Mouse (Mus musculus) embryonic facial prominence, embryonic 13.5 days (tissue): Measurements from ENCODE around the gene Cltc. TPM values are rescaled to one million over a fixed set of nuclear protein-coding genes. Genes with fewer than 3 reads are reported as not detected.

Experiments
- ATAC-seq: fragments of 200-750 bp; cut with Nextera tagmentation; 2 replicates; pipeline ENCODE4 v1.8.0; 2017; ENCODE audit warnings: low read depth; ENCODE audit not compliant: insufficient number of reproducible peaks, insufficient read depth, low FRiP score, low TSS enrichment
- H3K27ac ChIP-seq: fragments of 300-500 bp; sonication (generic); 2 replicates; pipeline ENCODE4 v1.5.1; 2015; ENCODE audit warnings: moderate library complexity, mild to moderate bottlenecking, inconsistent platforms
- H3K27me3 ChIP-seq: fragments of 300-500 bp; sonication (generic); 2 replicates; pipeline ENCODE4 v1.6.1; 2015; ENCODE audit warnings: mild to moderate bottlenecking, inconsistent platforms
- H3K36me3 ChIP-seq: fragments of 300-500 bp; sonication (generic); 2 replicates; pipeline ENCODE4 v1.6.1; 2015; ENCODE audit warnings: mild to moderate bottlenecking, inconsistent platforms
- H3K4me1 ChIP-seq: fragments of 300-500 bp; sonication (generic); 2 replicates; pipeline ENCODE4 v1.6.1; 2015; ENCODE audit warnings: inconsistent platforms
- H3K4me2 ChIP-seq: fragments of 300-500 bp; sonication (generic); 2 replicates; pipeline ENCODE4 v1.6.1; 2015; ENCODE audit warnings: moderate library complexity, mild to moderate bottlenecking, inconsistent platforms
- H3K4me3 ChIP-seq: fragments of 300-500 bp; sonication (generic); 2 replicates; pipeline ENCODE4 v1.5.1; 2015; ENCODE audit warnings: mild to moderate bottlenecking, inconsistent platforms
- H3K9ac ChIP-seq: fragments of 300-500 bp; sonication (generic); 2 replicates; pipeline ENCODE4 v1.6.1; 2015; ENCODE audit warnings: mild to moderate bottlenecking, inconsistent platforms
- H3K9me3 ChIP-seq: fragments of 300-500 bp; sonication (generic); 2 replicates; pipeline ENCODE4 v1.6.1; 2016; ENCODE audit warnings: inconsistent platforms
- WGBS: fragments of 180-500 bp; shearing (Covaris S2); methylation state at CpG from one replicate; pipeline ENCODE4 v1.1.7; 2015; ENCODE audit warnings: mixed read lengths; 5-methylcytosine and 5-hydroxymethylcytosine counted together
- polyA plus RNA-seq: library from polyadenylated mRNA; unstranded; fragments of >200 nt; fragmentation: Nextera tagmentation; extraction: Ambion mirVana; gene quantifications from 2 replicates; pipeline ENCODE4 v1.2.1, GENCODE M21; 2015

Gene Cltc
- polyA plus RNA-seq, 1 experiment from 2014 or later: 106 TPM

DNA sequence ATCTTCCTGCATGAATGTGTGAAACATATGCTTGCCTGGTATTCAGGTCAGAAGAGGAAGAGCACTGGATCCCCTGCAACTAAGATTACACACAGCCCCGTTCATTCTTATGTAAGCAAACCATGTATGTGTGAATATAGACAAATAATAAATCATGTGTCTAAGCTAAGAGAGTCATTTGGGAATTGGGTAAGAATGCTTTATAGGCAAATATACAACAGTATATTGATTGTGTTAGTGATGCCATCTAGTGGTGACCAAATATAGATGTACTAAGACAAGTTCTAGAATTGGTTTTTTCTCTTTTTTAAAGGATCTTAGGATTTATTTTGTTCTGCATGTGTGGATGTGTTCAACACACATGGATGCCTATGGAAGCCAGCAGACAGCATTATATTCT lies 101.7 kb downstream of the Cltc start:
- peaks cover 3% of the 10 kb centered on the region; the same call in 1 of the 2 replicates for H3K36me3 ChIP-seq
- H3K27ac ChIP-seq: no peak overlapping the region
- no peaks in the 10 kb centered on the region for H3K27me3 ChIP-seq
- WGBS: 63% methylated on average over 1 of the region's 1 CpGs
- no peaks in the 10 kb centered on the region for H3K9me3 ChIP-seq
- no peak overlapping the region for H3K9ac ChIP-seq
- no peak overlapping the region for H3K4me3 ChIP-seq
- no peaks in the 10 kb centered on the region for H3K4me1 ChIP-seq
- no peak overlapping the region for H3K4me2 ChIP-seq
- no peak for ATAC-seq

DNA sequence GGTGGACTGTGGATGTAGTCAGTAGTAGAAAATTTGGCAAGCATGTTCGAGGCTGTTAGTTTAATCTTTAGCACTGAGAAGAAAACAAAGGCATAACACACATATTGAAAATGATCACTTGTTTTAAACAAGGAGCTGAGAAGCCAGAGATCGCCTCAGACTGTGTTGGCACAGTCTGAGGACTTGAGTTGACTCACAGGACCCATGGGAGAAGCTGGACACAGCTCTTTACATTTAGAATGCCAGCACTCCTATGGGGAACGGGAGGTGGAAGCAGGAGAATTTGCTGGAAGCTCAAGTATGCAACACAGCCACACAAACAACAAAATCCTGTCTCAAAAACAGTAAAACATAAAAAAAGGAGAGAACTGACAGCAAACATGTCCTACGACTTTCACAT lies 103.3 kb downstream of the Cltc start:
- Histone ChIP-seq H3K9ac (no peak overlapping the region), H3K36me3 (no peaks in the 10 kb centered on the region), H3K27me3 (no peaks in the 10 kb centered on the region), H3K4me3 (no peak overlapping the region), H3K4me1 (peaks cover under 1% of the 10 kb centered on the region), H3K9me3 (no peaks in the 10 kb centered on the region), H3K4me2 (no peak overlapping the region), H3K27ac (0 out of 2 replicates have a peak overlapping the region, but pooled peaks have one; percentile 16)
- WGBS: 84% methylated on average over 4 of the region's 4 CpGs
- no peak for ATAC-seq

DNA sequence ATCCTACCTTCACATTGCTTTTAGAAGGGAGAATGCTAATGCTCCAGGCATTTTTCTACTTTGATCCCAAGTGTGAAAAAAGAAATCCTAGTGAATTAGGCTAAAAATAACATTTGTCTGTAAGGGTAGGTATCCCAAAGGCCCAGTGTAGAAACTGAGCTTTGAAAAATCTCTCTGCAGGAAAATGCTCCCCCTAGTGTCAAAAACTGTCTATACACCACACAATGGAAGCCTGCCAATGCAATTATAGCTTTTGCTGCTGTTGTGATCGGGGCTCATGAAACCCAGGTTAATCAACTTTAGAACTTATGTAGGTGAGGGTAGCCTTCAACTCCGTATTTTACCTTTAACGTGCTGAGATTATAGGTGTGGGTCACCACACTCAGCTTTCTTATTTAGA lies 103.9 kb downstream of the Cltc start:
- H3K4me2 ChIP-seq: no peak overlapping the region
- no peaks in the 10 kb centered on the region for H3K27me3 ChIP-seq
- H3K36me3 ChIP-seq: no peaks in the 10 kb centered on the region
- WGBS: 28% methylated on average over 3 of the region's 3 CpGs
- no peaks in the 10 kb centered on the region for H3K9me3 ChIP-seq
- no peak for ATAC-seq
- H3K4me3 ChIP-seq: no peak overlapping the region
- H3K4me1 ChIP-seq: peaks cover 4% of the 10 kb centered on the region
- H3K27ac ChIP-seq: no peak overlapping the region
- H3K9ac ChIP-seq: no peak overlapping the region

DNA sequence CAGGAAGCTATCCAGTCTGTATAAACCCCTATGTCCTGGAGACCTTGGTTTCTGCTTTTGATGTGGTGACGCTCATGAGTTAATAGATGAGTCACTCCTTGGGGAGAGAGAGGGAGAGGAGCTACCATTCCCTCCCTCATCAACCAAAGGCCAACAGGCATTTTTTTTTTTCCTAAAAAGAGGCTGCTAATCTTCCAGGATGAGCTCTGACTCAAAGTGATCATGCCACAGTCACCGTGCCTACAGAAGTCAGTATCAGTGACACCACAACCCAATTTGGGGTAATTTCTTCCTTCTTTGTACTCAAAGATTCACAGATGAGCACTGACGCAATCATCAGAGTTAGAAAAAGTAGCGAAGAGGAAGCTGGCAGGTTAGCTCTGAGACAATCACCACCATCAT lies 104.8 kb downstream of the Cltc start:
- no peak overlapping the region for H3K27ac ChIP-seq
- no peaks in the 10 kb centered on the region for H3K36me3 ChIP-seq
- no peak overlapping the region for H3K9ac ChIP-seq
- no peak overlapping the region for H3K4me2 ChIP-seq
- no peak overlapping the region for H3K4me3 ChIP-seq
- peaks cover 7% of the 10 kb centered on the region for H3K4me1 ChIP-seq
- ATAC-seq: no peak
- WGBS: 83% methylated on average over 4 of the region's 4 CpGs
- no peaks in the 10 kb centered on the region for H3K9me3 ChIP-seq
- H3K27me3 ChIP-seq: no peaks in the 10 kb centered on the region

DNA sequence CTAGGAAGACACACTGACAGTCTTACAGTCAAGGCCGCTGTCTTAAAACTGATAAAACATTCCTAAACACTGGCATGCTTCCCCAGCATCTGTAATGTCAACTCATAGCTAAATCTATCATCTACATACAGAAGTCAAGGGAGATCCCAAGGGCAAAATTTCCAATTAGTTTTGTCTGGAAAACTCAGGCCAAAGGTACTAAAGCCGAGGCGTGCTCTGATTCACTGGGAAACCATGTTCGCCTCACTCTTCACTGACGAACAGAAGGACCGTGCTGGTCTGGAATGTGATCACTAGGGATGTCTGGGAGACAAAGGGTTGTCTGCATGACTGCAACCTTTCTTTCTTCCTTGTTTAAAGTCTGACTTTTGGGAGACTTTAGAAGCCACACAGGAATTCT lies 106.7 kb downstream of the Cltc start:
- ATAC-seq: no peak
- Histone ChIP-seq H3K4me3 (no peak overlapping the region), H3K4me2 (no peak overlapping the region), H3K27ac (no peak overlapping the region), H3K9me3 (no peaks in the 10 kb centered on the region), H3K36me3 (no peaks in the 10 kb centered on the region), H3K27me3 (no peaks in the 10 kb centered on the region), H3K4me1 (peaks cover 7% of the 10 kb centered on the region), H3K9ac (no peak overlapping the region)
- 62% methylated on average over 6 of the region's 6 CpGs for WGBS

DNA sequence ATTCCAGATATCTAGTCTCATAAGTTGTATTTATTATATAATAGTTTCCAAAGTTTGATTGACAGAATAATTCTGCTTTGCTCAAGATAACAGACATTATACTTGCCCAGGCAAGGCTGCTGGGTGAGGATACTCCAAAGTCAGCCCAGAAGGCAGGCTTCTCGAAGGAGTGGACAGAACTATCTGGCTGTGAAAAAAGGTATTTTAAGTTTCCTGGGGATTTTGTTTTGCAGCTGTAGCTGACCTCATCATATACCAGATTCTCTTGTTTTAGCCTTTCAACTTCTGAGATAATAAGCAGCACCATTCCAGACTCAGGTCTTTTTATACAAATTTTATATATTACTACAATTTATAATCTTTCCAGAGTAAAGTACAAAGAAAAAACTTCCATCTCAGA lies 107.8 kb downstream of the Cltc start:
- no peak overlapping the region for H3K9ac ChIP-seq
- H3K4me1 ChIP-seq: peaks cover 7% of the 10 kb centered on the region
- no peak overlapping the region for H3K4me2 ChIP-seq
- no peaks in the 10 kb centered on the region for H3K9me3 ChIP-seq
- H3K27ac ChIP-seq: no peak overlapping the region
- no peaks in the 10 kb centered on the region for H3K36me3 ChIP-seq
- H3K27me3 ChIP-seq: no peaks in the 10 kb centered on the region
- ATAC-seq: no peak
- 60% methylated on average over 1 of the region's 1 CpGs for WGBS
- no peak overlapping the region for H3K4me3 ChIP-seq

DNA sequence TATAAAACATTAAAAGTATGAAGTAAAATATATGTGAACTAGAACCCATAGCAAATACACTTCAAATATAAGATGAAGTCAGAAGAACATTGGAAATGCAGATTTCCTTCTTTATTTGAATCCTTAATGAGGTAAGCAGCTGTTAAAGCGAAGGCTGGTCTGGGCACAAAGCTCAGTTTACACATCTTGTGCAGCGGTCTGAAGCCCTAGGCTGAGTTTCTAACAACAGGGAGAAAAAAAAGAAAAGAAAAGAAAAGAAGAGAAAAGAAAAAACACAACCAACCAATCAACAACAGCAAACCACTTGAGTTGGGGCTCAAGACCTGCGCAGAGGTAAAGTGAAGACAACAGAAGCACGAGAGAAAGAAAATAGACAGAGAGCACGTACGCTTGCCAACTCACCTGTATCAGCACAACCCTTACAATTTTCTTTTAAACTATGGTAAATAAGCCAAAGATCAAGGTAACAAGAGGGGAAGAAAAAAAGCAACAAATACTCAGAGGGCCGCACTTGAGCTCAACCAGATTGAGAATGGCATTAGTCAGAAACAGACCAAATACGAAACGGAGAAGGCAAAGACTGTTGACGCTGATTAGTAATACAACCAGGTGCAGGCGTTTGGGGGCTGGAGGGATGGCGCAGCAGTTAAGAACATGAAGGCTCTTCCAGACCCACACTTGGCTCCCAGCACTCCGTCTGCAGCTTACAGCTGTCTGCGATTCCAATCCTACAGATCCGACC lies 109.5 kb downstream of the Cltc start:
- peaks cover 4% of the 10 kb centered on the region; the same call in 1 of the 2 replicates for H3K36me3 ChIP-seq
- 68% methylated on average over 15 of the region's 15 CpGs for WGBS
- H3K9me3 ChIP-seq: no peaks in the 10 kb centered on the region
- ATAC-seq: no peak
- H3K4me2 ChIP-seq: no peak overlapping the region
- H3K27me3 ChIP-seq: no peaks in the 10 kb centered on the region
- 0 out of 2 replicates have a peak overlapping the region, but pooled peaks have one; percentile 28 for H3K27ac ChIP-seq
- peaks cover 7% of the 10 kb centered on the region for H3K4me1 ChIP-seq
- H3K4me3 ChIP-seq: no peak overlapping the region
- H3K9ac ChIP-seq: no peak overlapping the region

DNA sequence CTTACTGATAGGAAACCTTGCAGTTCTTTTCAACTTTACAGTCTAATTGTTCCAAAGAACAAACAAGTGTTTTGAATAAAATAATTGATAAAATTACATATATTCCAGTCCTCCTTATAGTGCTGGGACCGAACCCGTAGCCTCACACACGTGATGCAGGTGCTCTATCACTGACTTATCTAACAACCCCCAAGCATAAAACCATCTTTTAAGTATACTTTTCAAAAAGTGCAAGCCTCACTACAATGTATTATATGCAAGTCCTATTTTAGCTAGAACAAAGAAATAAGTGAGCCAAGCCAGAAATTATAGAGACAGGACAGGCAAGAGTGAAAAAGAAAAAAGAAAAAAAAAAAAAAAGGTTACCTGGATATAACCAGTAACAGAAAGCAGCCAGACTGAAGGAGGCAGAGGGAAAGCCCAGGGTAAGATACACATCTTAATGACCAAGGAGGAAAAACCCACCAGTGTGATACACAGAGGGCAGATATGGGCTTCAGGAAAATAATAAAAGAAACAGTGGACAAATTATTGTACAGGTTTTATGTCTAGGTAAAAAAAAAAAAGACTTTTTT lies 110.4 kb downstream of the Cltc start:
- H3K9me3 ChIP-seq: no peaks in the 10 kb centered on the region

DNA sequence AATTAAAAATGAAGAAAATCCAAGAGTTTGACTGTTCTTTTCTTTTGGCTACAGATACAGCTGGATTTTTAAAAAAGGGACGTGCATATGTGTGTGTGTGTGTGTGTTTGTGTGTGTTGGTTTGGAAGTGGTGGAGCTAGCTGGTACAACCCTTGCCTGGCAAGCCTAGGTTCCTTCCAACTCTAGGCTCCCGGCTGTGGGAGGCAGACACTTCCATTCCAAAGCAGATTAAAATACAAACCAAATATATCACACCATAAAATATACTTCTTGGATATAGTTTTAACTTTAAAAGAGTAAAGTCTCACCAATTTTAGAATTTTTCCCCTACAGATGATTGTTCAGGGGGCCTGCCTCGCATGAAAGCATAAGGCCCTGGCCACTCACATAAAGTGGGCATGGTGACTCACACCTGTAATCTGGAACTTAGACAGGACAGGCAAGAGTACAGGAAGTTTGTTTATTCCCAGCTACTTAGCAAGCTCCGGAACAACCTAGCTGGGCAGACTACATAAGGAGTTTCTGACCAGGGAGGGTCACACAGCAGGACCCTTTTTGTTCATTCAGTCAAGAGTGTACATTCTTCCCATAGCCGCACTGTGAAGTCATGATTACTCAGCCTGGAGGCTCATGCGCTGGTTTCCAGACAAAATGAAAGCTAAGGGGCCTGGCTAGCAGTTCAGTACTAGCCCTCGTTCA lies 111.1 kb downstream of the Cltc start:
- ATAC-seq: no peak
- Histone ChIP-seq H3K4me1 (peaks cover 7% of the 10 kb centered on the region), H3K4me2 (no peak overlapping the region), H3K27me3 (no peaks in the 10 kb centered on the region), H3K9me3 (no peaks in the 10 kb centered on the region), H3K4me3 (no peak overlapping the region), H3K9ac (no peak overlapping the region), H3K27ac (no peak overlapping the region), H3K36me3 (peaks cover 12% of the 10 kb centered on the region)
- 73% methylated on average over 7 of the region's 7 CpGs for WGBS

More for the DNA sequence above, 110.4 kb downstream of the Cltc start:
- Histone ChIP-seq H3K27ac (no peak overlapping the region), H3K4me2 (no peak overlapping the region), H3K27me3 (no peaks in the 10 kb centered on the region), H3K4me3 (no peak overlapping the region), H3K36me3 (peaks cover 9% of the 10 kb centered on the region), H3K4me1 (peaks cover 7% of the 10 kb centered on the region), H3K9ac (no peak overlapping the region)
- WGBS: 87% methylated on average over 3 of the region's 3 CpGs
- ATAC-seq: no peak

DNA sequence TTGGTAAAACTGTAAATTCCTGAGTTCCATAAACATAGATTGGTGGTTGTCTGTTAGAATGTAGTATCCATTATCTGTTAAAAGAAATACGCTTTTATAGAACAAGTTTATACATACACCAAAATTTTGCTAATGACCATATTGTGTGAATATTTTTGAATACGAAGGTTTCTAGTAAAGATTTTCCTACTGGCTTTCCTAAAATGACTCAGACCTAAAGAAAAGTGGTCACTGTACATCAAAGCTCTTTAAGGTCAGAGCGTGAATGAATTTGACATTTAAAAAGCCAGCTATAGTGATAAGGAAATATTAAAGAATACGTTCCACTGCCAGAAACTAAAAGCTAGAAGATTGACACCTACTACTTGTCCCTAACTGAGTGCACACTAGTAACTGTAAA lies 112.8 kb downstream of the Cltc start:
- Histone ChIP-seq H3K4me3 (no peak overlapping the region), H3K36me3 (peaks cover 17% of the 10 kb centered on the region), H3K4me1 (peaks cover 7% of the 10 kb centered on the region), H3K4me2 (no peak overlapping the region), H3K9me3 (no peaks in the 10 kb centered on the region), H3K27me3 (no peaks in the 10 kb centered on the region), H3K27ac (no peak overlapping the region), H3K9ac (no peak overlapping the region)
- 94% methylated on average over 4 of the region's 4 CpGs for WGBS
- no peak for ATAC-seq
